Mouse (Mus musculus) E14TG2a.4 (cell line): Measurements from ENCODE around the gene Fstl4.

Source experiments
- H3K27me3 ChIP-seq: 2 replicates; pipeline ENCODE4 v1.6.1; 2014; ENCODE audit warnings: low read length, control low read depth; ENCODE audit not compliant: insufficient read depth
- H3K36me3 ChIP-seq: 2 replicates; pipeline ENCODE4 v1.6.1; 2014; ENCODE audit warnings: low read length, control low read depth; ENCODE audit not compliant: insufficient read depth
- H3K4me1 ChIP-seq: replicated peaks from 2 replicates; pipeline ENCODE4 v1.6.1; 2014; ENCODE audit warnings: low read depth, low read length, control low read depth
- H3K4me3 ChIP-seq: replicated peaks from 2 replicates; pipeline ENCODE4 v1.5.1; 2014; ENCODE audit warnings: mild to moderate bottlenecking, low read length
- H3K9me3 ChIP-seq: 2 replicates; pipeline ENCODE4 v1.6.1; 2014; ENCODE audit warnings: low read length, control low read depth
- CTCF ChIP-seq: conservative IDR thresholded peaks from 2 replicates; pipeline ENCODE4 v1.5.1; 2014; ENCODE audit warnings: low read length
- NANOG ChIP-seq: IDR thresholded peaks from 2 replicates; pipeline ENCODE4 v1.6.1; 2014; ENCODE audit warnings: borderline replicate concordance, low read length, mixed read lengths
- POU5F1 ChIP-seq: IDR thresholded peaks from 2 replicates; pipeline ENCODE4 v1.6.1; 2014; ENCODE audit warnings: low read length, borderline replicate concordance

The Fstl4 gene

GRCm38 (mm10) chr11:52910788-52911187, 146.4 kb downstream of the Fstl4 start:
- Histone ChIP-seq H3K9me3 (peaks cover 25% of the 10 kb centered on the region), H3K36me3 (no peaks in the 10 kb centered on the region), H3K4me3 (no peak overlapping the region), H3K27me3 (peaks cover 2% of the 10 kb centered on the region; the same call in 1 of the 2 replicates), H3K4me1 (0 out of 2 replicates have a peak, but pooled peaks cover 5% of the 10 kb centered on the region)
- TF ChIP-seq CTCF (no peak), POU5F1 (no peak), NANOG (no peak)

- TF ChIP-seq POU5F1 (no peak), NANOG (no peak), CTCF (no peak)
- H3K36me3 ChIP-seq: no peaks in the 10 kb centered on the region
- peaks cover 22% of the 10 kb centered on the region for H3K4me1 ChIP-seq
- peaks cover 9% of the 10 kb centered on the region for H3K9me3 ChIP-seq
- peaks cover 13% of the 10 kb centered on the region; the same call in 1 of the 2 replicates for H3K27me3 ChIP-seq
- H3K4me3 ChIP-seq: no peak overlapping the region
Observed at GRCm38 (mm10) chr11:52914431-52914830, 150.0 kb downstream of the Fstl4 start.

- Histone ChIP-seq H3K4me3 (no peak overlapping the region), H3K9me3 (peaks cover 5% of the 10 kb centered on the region; the same call in 1 of the 2 replicates), H3K36me3 (no peaks in the 10 kb centered on the region), H3K4me1 (peaks cover 29% of the 10 kb centered on the region), H3K27me3 (peaks cover 13% of the 10 kb centered on the region; the same call in 1 of the 2 replicates)
- TF ChIP-seq CTCF (no peak), NANOG (no peak), POU5F1 (no peak)
Observed at GRCm38 (mm10) chr11:52915648-52916047, 151.2 kb downstream of the Fstl4 start.

GRCm38 (mm10) chr11:52919231-52919960, 155.0 kb downstream of the Fstl4 start:
- no peaks in the 10 kb centered on the region for H3K36me3 ChIP-seq
- H3K4me3 ChIP-seq: no peak overlapping the region
- H3K4me1 ChIP-seq: peaks cover 29% of the 10 kb centered on the region
- H3K9me3 ChIP-seq: peaks cover 5% of the 10 kb centered on the region; the same call in 1 of the 2 replicates
- TF ChIP-seq NANOG (no peak), POU5F1 (no peak), CTCF (no peak)
- H3K27me3 ChIP-seq: peaks cover 13% of the 10 kb centered on the region; the same call in 1 of the 2 replicates

- H3K9me3 ChIP-seq: no peaks in the 10 kb centered on the region
- peaks cover 9% of the 10 kb centered on the region for H3K4me1 ChIP-seq
- no peaks in the 10 kb centered on the region for H3K27me3 ChIP-seq
- no peak overlapping the region for H3K4me3 ChIP-seq
- TF ChIP-seq NANOG (no peak), CTCF (no peak), POU5F1 (no peak)
- H3K36me3 ChIP-seq: no peaks in the 10 kb centered on the region
Observed at GRCm38 (mm10) chr11:52924196-52924595, 159.8 kb downstream of the Fstl4 start.

GRCm38 (mm10) chr11:52928321-52928720, 163.9 kb downstream of the Fstl4 start:
- H3K36me3 ChIP-seq: no peaks in the 10 kb centered on the region
- no peak overlapping the region for H3K4me3 ChIP-seq
- TF ChIP-seq POU5F1 (no peak), NANOG (no peak), CTCF (no peak)

GRCm38 (mm10) chr11:52939336-52940070, 175.1 kb downstream of the Fstl4 start:
- TF ChIP-seq NANOG (no peak), POU5F1 (no peak), CTCF (no peak)
- H3K4me1 ChIP-seq: no peaks in the 10 kb centered on the region
- no peak overlapping the region for H3K4me3 ChIP-seq
- H3K27me3 ChIP-seq: no peaks in the 10 kb centered on the region
- no peaks in the 10 kb centered on the region for H3K36me3 ChIP-seq
- H3K9me3 ChIP-seq: peaks cover under 1% of the 10 kb centered on the region; the same call in 1 of the 2 replicates

More at GRCm38 (mm10) chr11:52928321-52928720, 163.9 kb downstream of the Fstl4 start:
- Histone ChIP-seq H3K4me1 (no peaks in the 10 kb centered on the region), H3K9me3 (no peaks in the 10 kb centered on the region), H3K27me3 (no peaks in the 10 kb centered on the region)

GRCm38 (mm10) chr11:52942967-52943366, 178.5 kb downstream of the Fstl4 start:
- Histone ChIP-seq H3K4me3 (no peak overlapping the region), H3K9me3 (peaks cover 11% of the 10 kb centered on the region; the same call in 1 of the 2 replicates), H3K36me3 (no peaks in the 10 kb centered on the region), H3K27me3 (no peaks in the 10 kb centered on the region), H3K4me1 (no peaks in the 10 kb centered on the region)
- TF ChIP-seq CTCF: no peak
- no peak for TF ChIP-seq POU5F1
- no peak for TF ChIP-seq NANOG
